Mouse (Mus musculus): ENCODE data around the gene Tmem144.

DNA sequence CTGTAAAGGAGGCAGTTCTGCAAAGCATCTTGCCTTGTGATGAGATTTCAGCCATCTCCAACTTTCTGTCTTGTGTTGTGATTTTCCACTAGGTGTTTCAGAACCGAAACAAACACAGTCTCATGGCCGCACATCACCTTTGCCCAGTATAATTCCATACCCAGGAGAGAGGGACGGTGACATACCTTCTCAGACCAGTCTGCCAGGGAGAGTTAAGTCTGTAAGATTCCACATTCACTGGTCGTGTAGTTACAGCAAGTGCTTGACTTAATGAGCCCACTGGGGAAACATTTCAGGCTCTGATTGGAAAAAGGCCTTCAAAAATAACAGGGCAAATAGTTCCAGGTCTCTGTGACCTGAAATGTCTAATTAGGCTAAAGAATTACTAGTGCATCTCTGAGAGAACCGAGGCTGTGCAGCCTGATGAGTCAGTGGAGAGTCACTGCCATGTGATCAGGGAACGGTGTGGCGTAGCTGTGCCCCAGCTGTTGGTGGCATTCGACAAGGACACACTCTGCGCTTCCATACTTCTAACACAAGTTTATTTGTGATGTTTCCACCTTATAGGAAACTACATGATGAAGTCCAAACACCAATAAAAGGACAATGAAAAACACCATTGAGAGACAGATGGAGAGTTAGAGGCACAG, 43.9 kb downstream of the Tmem144 start:
- TF ChIP-seq CTCF (IDR thresholded peaks at IDR 0.05; ENCODE audit: borderline replicate concordance, insufficient read depth, low read length): no peak
- TF ChIP-seq POLR2A (IDR thresholded peaks at IDR 0.05; ENCODE audit: low read depth, low read length): no peak; the same call in 1 of the 2 replicates

Measured in embryonic fibroblast, embryonic 13.5 days (primary cell).